Mouse (Mus musculus) left cerebral cortex, adult 9 months (tissue): Measurements from ENCODE around the gene Tas2r102.

Experiments
- DNase-seq, 2 experiments: peaks; one replicate each; pipeline ENCODE4 v3.0.0; 2022; ENCODE audit warnings: low spot score in 2 of 2

The Tas2r102 gene

GRCm38 (mm10) chr6:132761831-132762230 is at the start of gene Tas2r102:
Tas2r102 (plus strand) TSS chr6:132762131.
- no peak for DNase-seq

- DNase-seq, result no peak
Observed at GRCm38 (mm10) chr6:132737935-132738334, 24.0 kb upstream of the Tas2r102 start, which contains the start of gene Tas2r115. Tas2r115 (minus strand) TSS chr6:132738035.

DNA sequence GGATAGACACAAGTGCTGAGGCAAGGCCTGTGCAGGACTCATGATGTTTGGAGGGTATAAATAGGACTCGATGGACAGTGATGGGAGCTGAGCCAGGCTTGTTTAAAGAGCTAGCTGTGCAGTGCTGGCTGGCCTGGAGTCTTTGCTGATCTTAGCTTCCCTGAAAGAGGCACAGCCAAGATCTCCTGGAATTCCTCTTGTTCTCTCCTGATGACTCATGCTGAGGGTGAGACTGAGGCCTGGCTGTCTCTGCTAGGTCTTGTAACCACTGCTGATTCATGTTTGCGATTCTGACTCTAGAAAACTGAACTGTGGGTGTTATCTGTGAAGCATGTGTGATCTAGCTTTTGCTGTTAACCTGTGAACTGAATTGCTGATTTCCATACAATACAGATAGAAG is 11.7 kb upstream of the Tas2r102 start:
- DNase-seq, result peak in 1 of 2 experiments; percentile 6

- DNase-seq, result no peak
Observed at GRCm38 (mm10) chr6:132754430-132754829, 7.5 kb upstream of the Tas2r102 start, which contains the start of gene Tas2r124. Tas2r124 (plus strand) TSS chr6:132754730.

- DNase-seq, result no peak
Observed at GRCm38 (mm10) chr6:132778062-132778461, 16.1 kb downstream of the Tas2r102 start, which contains the start of gene Tas2r136. Tas2r136 (minus strand) TSS chr6:132778162.

- no peak for DNase-seq
Observed at GRCm38 (mm10) chr6:132795393-132795792, 33.5 kb downstream of the Tas2r102 start.

DNA sequence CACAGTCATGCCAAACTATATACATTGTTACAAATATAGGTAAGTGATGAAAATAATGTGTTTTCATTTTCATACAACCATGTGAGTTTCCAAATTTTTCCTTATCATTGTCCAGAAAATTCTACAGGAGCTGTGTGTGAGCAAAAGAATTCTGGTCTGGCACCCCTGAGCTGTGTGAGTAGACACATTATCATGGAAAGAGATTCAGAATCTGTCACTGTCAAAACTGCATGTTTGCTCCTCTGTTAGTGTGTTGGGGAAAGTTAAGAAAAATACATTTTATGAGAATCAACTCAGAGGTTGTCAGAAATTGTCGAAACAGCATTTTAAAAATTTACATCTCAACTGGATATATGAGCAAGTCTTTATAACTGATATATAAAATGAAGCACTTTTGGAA is 40.6 kb downstream of the Tas2r102 start, which contains the start of gene Tas2r117:
Tas2r117 (plus strand) TSS at position 301 of the 400 bp plus-strand sequence.
- DNase-seq, result no peak
